Mouse (Mus musculus) brain, embryonic 14.5 days (tissue): ENCODE measurements around the gene Pnp. TPM values are rescaled to one million over a fixed set of nuclear protein-coding genes. Genes with fewer than 3 reads are reported as not detected.
"Not testable (repeated sequence)": the region's sequence is repeated elsewhere in the genome, so short reads cannot be mapped to it uniquely, and the experiment has no call there.

Source experiments
- DNase-seq: peaks from one replicate; pipeline ENCODE4 v3.0.0-alpha.2; 2011; ENCODE audit warnings: low read depth
- CTCF ChIP-seq: fragments of 200-500 bp; IDR thresholded peaks from 2 replicates; pipeline ENCODE4 v1.5.1; 2012; ENCODE audit warnings: inconsistent platforms, mild to moderate bottlenecking, moderate library complexity, borderline replicate concordance; ENCODE audit not compliant: insufficient read depth, insufficient read length; ENCODE audit errors: extremely low read depth
- POLR2A ChIP-seq: fragments of 200-500 bp; IDR thresholded peaks from 2 replicates; pipeline ENCODE4 v1.6.1; 2012; ENCODE audit warnings: mild to moderate bottlenecking, inconsistent platforms, borderline replicate concordance; ENCODE audit not compliant: poor library complexity, insufficient read depth, insufficient read length, severe bottlenecking; ENCODE audit errors: extremely low read depth
- polyA plus RNA-seq: library from polyadenylated mRNA; depleted of rRNA; stranded (reverse); fragments of >200 nt; gene quantifications from 2 replicates; pipeline ENCODE4 v1.2.3, GENCODE M21; 2012; rRNA removed

The Pnp gene
- 21.0 and 21.4 TPM in 2 replicates for polyA plus RNA-seq

DNA sequence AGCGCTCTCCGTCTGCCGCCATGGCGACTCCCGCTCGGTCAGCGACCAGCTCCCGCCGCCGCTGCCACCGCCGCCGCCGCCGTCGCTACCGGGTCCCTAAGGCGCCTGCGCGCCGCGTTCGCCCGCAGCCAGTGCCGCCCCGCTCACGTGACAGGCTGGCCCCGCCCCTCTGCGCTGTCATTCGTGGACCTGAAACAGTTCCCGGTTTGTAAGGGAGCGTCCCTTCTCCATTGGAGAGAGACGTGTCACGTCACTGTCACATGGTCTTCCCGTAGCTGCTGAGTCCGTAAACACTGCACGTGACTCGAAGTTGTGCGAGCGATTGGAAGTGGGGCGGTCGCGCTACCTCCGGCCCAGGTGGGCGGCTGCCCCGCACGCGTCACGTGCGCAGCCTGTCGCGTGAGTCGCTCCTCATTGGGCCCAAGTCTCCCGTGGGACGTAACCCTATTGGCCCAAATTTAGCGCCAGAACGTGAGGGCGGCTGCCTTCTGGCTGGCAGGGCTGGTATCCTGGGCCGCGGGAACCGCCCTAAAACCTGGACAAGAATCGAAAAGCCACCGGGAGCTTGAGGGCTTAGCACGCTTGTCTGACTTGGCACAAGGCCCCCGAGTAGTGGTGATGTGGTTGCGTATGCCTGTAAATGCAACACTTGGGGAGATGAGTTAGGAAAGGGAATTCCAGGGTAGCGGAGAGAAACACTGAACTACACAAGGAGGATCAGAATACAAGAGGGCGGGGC is at the start of gene Pnp, which contains the start of gene Pip4p1:
Gene Pnp, plus strand, starts transcription at position 329 of the 739 bp plus-strand sequence.
Gene Pip4p1, minus strand, starts transcription at position 103 of the 739 bp plus-strand sequence.
- DNase-seq = peak; percentile 100
- TF ChIP-seq POLR2A (peak; percentile 91), CTCF (no peak)

DNA sequence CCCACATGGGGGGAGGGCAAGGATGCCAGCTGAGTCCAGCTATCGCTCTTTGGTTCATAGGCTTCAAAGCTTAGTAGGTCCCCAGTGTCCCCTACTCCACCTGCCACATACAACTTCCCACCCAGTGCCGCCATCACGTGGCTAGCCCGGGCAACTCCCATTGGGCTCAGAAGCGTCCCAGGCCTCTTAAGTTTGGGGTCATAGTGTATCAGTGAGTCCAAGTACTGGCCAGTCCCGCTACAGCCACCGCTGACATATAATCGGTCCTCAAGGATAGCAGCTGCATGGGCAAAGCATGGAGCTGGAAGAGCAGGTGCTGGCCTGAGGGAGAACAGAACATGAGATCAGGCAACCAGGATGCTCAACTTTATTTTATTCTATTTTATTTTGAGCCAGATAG is 39.3 kb upstream of the Pnp start:
- TF ChIP-seq CTCF (no peak), POLR2A (no peak)
- DNase-seq = no peak

DNA sequence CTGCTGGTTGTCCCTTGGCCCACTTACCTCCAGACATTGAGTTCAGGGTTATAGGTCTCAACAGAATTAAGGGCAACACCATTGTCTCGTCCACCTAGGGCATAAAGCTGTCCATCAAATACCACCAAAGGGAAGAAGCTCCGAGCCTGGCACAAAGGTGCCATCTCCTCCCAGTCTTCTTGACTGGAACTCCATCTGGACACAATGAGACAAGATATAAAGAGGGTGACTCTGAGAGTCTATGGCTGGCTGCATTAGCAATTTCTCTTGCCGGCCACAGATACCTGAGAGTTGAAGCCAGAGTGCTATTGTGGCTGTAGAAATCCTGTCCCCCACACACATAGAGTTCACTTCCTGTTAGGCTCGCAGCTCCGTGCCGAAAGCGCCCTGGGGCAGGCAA is 38.8 kb upstream of the Pnp start:
- TF ChIP-seq POLR2A = no peak
- no peak for TF ChIP-seq CTCF
- no peak for DNase-seq

DNA sequence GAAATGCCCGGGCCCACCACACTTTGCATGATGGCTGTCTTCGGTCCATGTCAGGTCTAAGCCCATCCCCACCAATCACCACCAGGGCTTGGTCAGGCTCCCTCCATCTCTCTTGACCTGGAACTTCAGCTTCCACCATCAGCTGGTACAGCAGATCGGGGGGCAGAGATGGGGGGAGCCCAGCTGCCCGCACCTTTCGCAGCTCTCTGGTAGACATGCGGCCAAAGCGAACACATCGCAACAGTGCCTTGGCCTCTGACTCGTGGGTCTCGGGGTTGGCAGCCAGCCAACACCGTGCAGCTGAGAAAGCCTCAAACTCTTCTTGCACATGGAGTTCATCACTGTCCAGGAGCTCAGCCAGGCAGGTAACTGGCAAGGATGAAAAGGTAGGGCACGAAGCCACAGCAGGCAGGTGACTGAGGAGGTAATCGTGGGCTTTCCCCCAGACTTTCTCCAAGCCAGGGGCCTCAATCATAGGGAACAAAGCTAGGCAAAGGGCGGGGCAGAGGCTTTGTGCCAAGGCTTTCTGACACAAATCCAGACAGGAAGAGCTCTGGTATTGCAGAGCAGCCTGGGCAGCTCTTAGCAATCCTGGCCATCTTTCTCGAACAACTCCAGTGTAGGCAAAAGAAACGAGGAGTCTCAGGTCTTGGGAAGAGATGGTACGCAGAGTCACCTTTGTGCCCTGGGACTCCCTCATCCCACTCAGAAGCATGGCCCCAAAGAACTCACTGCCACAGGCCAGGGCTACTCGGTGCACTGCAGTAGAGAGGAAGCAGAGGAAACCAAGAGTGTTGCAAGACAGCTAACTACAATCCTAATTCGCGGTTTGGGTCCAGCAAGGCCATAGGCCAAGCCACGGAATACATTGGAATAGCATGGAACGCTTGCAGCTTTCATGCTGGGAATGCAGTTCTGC is 38.1 kb upstream of the Pnp start:
- TF ChIP-seq POLR2A (no peak), CTCF (no peak)
- DNase-seq = peak; percentile 5

DNA sequence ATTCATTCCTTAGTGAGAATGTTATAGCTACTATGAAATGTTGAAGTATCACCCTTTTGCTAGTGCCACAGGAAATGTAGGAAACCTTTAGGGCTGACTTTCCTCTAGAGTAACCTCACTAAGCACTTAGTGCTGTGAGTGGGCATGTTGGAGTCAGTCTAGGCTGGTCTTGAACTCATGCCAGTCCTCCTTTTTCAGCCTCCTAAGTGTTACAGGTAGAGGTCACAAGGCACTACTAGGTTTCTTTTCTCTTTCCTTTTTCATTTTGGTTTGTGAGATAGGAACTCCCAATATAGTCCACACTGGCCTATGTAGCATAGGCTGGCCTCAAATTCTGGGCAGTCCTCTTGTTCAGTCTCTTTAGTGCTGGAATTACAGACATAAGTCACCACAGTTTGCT is 35.5 kb upstream of the Pnp start:
- DNase-seq = no peak
- TF ChIP-seq POLR2A (no peak), CTCF (no peak)

DNA sequence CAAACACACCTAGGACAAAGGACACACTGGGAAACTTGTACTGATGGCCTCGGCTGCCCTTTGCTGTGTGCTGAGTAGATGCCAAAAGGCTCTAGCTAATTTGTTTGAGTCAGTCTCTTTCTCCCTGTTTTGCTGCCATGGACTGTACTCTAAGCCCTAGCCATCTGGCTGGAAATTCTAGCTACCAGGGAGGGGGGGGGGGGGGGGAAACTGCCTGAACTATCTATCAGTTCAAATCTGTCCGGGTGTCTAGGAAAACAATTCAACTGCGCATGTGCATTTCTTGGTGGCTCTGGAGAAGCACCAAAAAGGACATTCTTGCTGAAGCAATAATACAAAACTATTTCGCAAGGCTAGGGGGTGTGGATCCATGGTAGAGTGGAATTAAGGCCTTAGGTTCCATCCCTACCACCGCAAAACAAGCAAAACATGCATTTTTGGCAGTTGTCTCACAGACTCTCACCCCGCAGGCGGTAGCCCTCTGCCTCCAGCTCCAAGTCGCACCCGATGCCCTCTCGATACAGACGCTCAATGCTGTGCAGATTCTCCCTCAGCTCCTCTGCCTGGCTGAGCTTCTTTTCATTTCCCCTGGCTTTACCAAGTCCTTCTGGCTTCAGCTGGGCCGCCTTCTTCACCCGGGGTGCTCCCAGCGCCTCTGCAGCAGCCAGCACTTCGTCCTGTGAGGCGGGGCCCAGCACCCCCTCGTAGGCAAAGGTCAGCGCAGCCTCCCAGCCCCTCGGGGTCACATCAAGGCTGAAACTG is 34.7 kb upstream of the Pnp start:
- TF ChIP-seq CTCF (no peak), POLR2A (no peak)
- peak; percentile 39 for DNase-seq

DNA sequence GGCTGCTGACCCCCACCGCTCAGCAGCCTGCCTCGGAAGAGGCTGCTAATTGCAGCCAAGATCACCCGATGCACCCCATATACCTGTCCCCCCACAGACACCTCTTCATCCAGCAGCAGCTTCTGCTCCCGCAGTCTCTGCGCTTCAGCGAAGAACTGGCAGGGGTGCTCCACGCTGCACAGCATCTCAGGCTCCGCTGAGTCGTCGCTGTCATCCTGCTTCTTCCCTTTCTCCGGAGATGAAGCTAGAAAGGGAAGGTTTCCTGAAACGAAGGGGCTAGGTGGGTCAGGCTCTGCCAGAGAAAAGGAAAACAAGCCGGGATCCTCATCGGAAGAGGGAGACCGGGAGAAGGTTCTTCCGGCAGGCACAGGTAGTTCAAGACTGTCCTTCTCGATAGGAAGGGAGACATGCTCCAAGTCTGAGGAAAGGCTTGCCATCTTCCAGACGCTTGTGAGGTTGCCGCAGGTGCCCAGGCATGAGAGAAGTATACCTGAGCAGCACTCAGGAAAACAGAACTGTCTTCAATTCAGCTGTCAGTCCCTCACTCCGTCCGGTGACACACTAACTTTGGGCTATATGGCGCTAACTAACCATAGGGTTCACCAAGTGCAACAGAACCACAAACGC is 34.0 kb upstream of the Pnp start:
- DNase-seq = peak; percentile 53
- TF ChIP-seq POLR2A (no peak), CTCF (no peak)

DNA sequence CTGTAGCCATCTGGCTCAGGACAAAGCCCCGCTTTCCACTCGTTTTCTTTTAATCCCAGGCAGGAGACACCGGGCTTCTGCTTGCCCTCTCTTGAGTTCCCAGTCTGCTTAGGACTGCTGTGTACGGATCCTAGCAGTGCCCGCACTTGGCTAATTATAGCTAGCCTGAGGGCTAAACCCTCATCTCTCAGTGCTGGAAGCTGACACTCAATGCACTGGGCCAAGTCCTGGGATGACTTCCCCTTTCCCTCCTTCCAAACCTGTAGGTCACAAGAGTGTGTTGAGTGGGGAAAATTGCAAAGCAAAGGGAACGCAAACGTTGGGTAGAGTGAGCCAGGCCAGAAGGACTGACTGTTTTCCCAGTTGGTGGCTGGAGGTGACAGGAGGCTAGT is 33.5 kb upstream of the Pnp start, which contains the start of gene Klhl33:
Gene Klhl33, minus strand, starts transcription at position 134 of the 392 bp plus-strand sequence.
- TF ChIP-seq POLR2A (no peak), CTCF (no peak)
- peak; percentile 20 for DNase-seq

DNA sequence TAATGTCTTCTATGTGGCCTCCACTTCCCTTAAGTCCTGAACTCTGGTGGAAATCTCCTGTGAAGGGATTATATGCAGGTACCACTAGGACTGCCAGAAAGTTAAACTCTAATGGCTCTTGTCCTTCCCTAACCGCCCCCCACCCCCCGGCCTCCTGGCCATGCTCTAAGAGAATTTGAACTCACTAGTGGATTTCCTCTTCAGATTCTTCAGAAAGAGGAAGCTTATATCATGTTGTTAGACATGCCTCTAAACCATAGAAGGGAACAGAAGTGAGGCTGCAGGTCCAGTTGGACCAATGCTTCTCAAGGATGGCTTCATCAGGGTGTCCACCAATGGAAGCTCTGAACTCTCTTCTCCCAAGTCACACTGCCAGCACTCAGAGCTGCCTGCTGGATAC is 32.9 kb upstream of the Pnp start:
- DNase-seq = not testable (repeated sequence)

DNA sequence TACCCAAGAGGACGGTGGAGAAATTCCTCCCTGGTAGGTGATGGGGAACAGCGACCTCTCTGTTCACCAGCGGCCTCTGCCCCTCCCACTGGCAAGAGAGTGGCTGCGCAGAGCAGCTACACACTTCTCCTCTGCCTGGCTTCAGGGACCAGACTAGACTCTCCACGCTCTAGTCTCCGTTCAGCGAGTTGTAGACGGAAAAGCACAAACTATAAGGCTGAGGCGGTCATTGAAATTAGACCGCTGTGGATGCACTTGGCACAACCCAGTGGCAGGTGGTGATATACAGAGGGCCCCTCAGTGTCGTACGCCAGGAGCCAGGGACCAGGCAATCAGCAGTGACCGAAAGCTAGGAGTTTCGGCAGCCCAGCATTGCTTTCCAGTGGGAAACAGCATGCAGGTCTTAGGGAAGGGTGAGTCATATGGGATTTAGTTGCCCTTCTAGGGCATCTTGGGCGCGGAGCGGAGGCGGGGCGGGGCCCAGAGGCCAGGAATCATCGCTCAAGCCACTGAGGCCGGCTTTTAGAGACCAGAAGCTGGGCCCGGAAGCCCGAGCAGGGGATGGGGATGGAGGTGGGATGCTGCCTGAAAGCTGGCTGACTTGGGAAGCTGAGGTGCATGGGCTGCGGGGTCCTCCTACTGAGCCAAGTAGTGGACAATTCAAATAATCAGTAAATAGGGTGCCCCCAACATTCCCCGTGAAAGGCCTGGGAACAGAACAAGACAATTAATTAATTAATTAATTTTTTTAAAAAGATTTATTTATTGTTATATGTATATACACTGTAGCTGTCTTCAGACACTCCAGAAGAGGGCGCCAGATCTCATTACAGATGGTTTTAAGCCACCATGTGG is 26.7 kb upstream of the Pnp start:
- DNase-seq = peak; percentile 75
- peak; percentile 46; the same call in 1 of the 2 replicates for TF ChIP-seq CTCF
- TF ChIP-seq POLR2A = no peak
